Mouse (Mus musculus) layer of hippocampus, adult 11-12 months (tissue): ENCODE results near the gene Elp4.
A peak's percentile ranks its signal among the peaks of the same experiment; 100 is the strongest.

Source experiments
- DNase-seq: peaks from one replicate; pipeline ENCODE4 v3.0.0; 2022; ENCODE audit warnings: low spot score

Gene Elp4

GRCm38 (mm10) chr2:105903896-105904756 is at the start of gene Elp4, which contains the start of gene Immp1l:
TSS of gene Elp4 (minus strand) at chr2:105904564.
TSS of gene Immp1l (plus strand) at chr2:105904638.
- peak; percentile 98 for DNase-seq

- DNase-seq, result no peak
Observed at GRCm38 (mm10) chr2:105953862-105954261, 49.5 kb upstream of the Elp4 start.

GRCm38 (mm10) chr2:105951350-105951940 is 47.1 kb upstream of the Elp4 start:
- DNase-seq, result no peak

GRCm38 (mm10) chr2:105950131-105950530 is 45.8 kb upstream of the Elp4 start:
- DNase-seq, result no peak

GRCm38 (mm10) chr2:105917623-105918346 is 13.4 kb upstream of the Elp4 start:
- DNase-seq, result no peak

- no peak for DNase-seq
Observed at GRCm38 (mm10) chr2:105916671-105917070, 12.3 kb upstream of the Elp4 start.

- DNase-seq, result no peak
Observed at GRCm38 (mm10) chr2:105913655-105914366, 9.4 kb upstream of the Elp4 start.

GRCm38 (mm10) chr2:105910611-105911010 is 6.2 kb upstream of the Elp4 start:
- no peak for DNase-seq

GRCm38 (mm10) chr2:105908351-105908750 is 4.0 kb upstream of the Elp4 start:
- no peak for DNase-seq

GRCm38 (mm10) chr2:105904757-105905146 is 388 bp upstream of the Elp4 start:
- DNase-seq, result no peak

- DNase-seq, result no peak
Observed at GRCm38 (mm10) chr2:105890816-105891215, 13.5 kb downstream of the Elp4 start.

- no peak for DNase-seq
Observed at GRCm38 (mm10) chr2:105873403-105873802, 31.0 kb downstream of the Elp4 start.

- DNase-seq, result peak; percentile 23
Observed at GRCm38 (mm10) chr2:105854740-105855139, 49.6 kb downstream of the Elp4 start.

GRCm38 (mm10) chr2:105852971-105853370 is 51.4 kb downstream of the Elp4 start:
- DNase-seq, result no peak

- DNase-seq, result no peak
Observed at GRCm38 (mm10) chr2:105851714-105852293, 52.6 kb downstream of the Elp4 start.

- no peak for DNase-seq
Observed at GRCm38 (mm10) chr2:105843151-105843550, 61.2 kb downstream of the Elp4 start.

- DNase-seq, result no peak
Observed at GRCm38 (mm10) chr2:105817965-105818364, 86.4 kb downstream of the Elp4 start.

- DNase-seq, result no peak
Observed at GRCm38 (mm10) chr2:105815170-105815569, 89.2 kb downstream of the Elp4 start.

- DNase-seq, result no peak
Observed at GRCm38 (mm10) chr2:105813041-105813440, 91.3 kb downstream of the Elp4 start.

GRCm38 (mm10) chr2:105810286-105810685 is 94.1 kb downstream of the Elp4 start:
- no peak for DNase-seq

- no peak for DNase-seq
Observed at GRCm38 (mm10) chr2:105806571-105806970, 97.8 kb downstream of the Elp4 start.

- DNase-seq, result no peak
Observed at GRCm38 (mm10) chr2:105806047-105806446, 98.3 kb downstream of the Elp4 start.
